Mouse (Mus musculus): ENCODE data around the gene Plekha7. TPM values are rescaled to one million over a fixed set of nuclear protein-coding genes. Genes with fewer than 3 reads are reported as not detected.

Gene Plekha7
- polyA plus RNA-seq, 1 experiment from 2014 or later, result 6.5 TPM

DNA sequence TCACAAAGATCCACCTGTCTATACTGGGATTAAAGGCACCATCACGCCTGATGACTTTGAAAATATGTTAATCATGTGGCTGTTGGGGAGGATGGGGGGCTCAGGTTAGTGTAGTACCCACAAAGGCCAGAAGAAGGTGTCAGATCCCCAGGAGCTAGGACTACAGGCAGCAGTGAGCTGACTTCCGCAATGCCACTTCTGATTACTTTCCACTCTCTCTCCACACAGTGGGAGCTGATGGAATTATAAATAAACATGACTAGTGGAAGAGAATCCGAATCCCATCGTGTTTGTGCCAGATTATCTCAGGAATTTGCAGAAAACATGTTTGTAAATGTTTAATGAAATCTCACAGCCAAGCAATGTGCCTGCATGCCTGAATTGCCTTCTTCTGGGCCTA, 46.1 kb downstream of the Plekha7 start:
- Histone ChIP-seq H3K9me3 (no peaks in the 10 kb centered on the region), H3K4me1 (replicated peaks) (peaks cover 19% of the 10 kb centered on the region), H3K27ac (no peak overlapping the region), H3K27me3 (no peaks in the 10 kb centered on the region), H3K4me3 (no peak overlapping the region), H3K36me3 (no peaks in the 10 kb centered on the region), H3K4me2 (no peak overlapping the region), H3K9ac (0 out of 2 replicates have a peak overlapping the region, but pooled peaks have one; percentile 5)
- WGBS, result 41% methylated on average over 4 of the region's 4 CpGs
- ATAC-seq (ENCODE audit: low FRiP score), result peak; percentile 54; the same call in 1 of the 2 replicates

DNA sequence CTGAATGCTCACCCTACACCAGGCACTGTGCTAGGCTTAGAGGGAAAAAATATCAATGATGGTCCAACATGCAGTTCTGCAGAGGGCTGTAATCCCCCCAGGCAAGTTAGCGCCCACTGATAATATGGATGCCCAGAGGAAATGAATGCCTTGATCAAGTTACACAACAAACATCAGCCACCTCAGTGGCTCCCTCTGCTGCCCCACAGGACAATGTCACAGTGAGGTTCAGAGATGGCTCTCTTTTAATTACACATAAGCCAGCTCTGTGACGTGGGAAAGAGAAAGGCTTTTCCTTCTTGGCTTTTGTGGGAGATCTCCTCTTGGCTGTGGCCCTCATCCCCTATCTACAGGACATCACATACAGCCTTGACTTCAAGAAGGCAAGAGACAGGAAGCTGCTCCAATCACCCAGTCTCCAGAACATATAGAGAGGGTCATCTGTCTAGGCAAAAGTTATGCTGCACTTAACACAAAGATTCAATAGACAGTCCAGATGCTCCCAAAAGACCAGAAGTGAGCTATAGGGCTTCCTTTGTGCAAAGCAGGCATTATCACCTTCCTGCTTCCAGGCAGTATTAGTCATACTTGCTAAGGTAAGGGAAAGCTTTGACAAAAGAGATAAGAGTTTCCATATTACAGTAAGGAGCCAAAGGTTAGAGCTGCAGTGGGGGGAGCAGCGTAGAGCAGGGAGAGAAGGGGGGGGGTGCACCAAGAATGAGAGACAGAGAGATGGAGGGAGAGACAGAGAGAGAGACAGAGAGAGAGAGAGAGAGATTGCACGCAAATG, 47.2 kb downstream of the Plekha7 start:
- Histone ChIP-seq H3K27ac (no peak overlapping the region), H3K27me3 (no peaks in the 10 kb centered on the region), H3K4me1 (replicated peaks) (peaks cover 19% of the 10 kb centered on the region), H3K9ac (no peak overlapping the region), H3K4me3 (no peak overlapping the region), H3K4me2 (no peak overlapping the region), H3K9me3 (no peaks in the 10 kb centered on the region), H3K36me3 (no peaks in the 10 kb centered on the region)
- WGBS, result 80% methylated on average over 4 of the region's 4 CpGs
- no peak for ATAC-seq (ENCODE audit: low FRiP score)

DNA sequence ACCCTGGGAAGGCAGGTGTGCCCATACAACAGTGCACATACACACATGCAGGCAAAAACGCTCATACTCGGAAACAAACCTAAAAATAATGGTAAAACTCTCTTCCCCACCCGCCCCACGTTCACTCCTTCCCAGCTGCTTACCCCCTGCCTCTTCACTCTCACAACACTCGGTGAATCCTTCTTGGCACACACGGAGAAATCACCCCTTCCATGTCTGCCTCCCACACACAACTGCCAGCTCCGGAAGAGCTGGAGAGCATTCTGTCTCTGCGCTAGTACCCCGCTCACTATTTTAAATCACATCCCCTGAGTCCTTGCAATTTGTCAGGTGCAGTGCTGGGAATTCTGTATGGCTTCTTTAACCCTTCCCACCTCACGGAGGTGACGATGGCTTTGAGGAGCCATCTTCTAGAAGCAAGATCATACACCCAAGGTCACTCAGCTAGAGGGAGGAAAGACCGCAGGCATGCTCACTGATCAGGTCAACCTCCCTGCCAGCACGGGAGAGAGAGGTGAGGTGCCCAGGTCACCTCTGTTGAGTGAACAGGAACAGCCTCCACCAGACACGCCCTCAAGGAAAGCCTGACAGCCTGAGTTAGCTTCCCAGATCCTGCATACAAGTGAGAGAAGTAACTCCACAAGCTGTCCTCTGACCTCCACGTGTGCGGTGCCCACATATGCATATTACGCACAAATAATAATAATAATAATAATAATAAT, 49.6 kb downstream of the Plekha7 start:
- 85% methylated on average over 17 of the region's 17 CpGs for WGBS
- no peaks in the 10 kb centered on the region for H3K36me3 ChIP-seq
- H3K4me1 ChIP-seq (replicated peaks), result peaks cover 16% of the 10 kb centered on the region
- no peaks in the 10 kb centered on the region for H3K9me3 ChIP-seq
- ATAC-seq (ENCODE audit: low FRiP score), result no peak
- H3K27ac ChIP-seq, result no peak overlapping the region
- H3K4me3 ChIP-seq, result no peak overlapping the region
- H3K9ac ChIP-seq, result no peak overlapping the region
- H3K27me3 ChIP-seq, result no peaks in the 10 kb centered on the region
- H3K4me2 ChIP-seq, result no peak overlapping the region

DNA sequence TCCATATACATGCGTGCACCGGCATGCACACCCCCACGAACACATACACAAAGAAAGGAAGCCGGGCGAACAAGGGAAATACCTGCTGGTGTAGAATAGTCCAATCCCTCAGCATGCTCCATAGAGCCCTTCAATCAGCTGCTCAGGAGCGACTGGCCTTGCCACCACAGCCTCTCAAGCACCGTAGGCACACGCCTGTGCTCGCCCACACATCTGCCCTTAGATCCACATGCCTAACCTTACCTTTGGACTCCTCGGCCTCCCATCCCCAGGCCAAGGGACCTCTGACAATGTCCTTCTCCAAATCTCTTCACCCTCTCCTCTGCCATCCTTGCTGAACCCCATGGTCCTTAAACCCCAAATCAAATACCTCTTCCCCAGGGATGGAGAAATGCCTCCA, 50.2 kb downstream of the Plekha7 start:
- Histone ChIP-seq H3K27me3 (no peaks in the 10 kb centered on the region), H3K36me3 (no peaks in the 10 kb centered on the region), H3K4me1 (replicated peaks) (peaks cover 10% of the 10 kb centered on the region; the same call in 1 of the 2 replicates), H3K4me2 (no peak overlapping the region), H3K9me3 (no peaks in the 10 kb centered on the region), H3K9ac (no peak overlapping the region), H3K4me3 (no peak overlapping the region), H3K27ac (no peak overlapping the region)
- no peak for ATAC-seq (ENCODE audit: low FRiP score)
- WGBS, result 94% methylated on average over 10 of the region's 10 CpGs

DNA sequence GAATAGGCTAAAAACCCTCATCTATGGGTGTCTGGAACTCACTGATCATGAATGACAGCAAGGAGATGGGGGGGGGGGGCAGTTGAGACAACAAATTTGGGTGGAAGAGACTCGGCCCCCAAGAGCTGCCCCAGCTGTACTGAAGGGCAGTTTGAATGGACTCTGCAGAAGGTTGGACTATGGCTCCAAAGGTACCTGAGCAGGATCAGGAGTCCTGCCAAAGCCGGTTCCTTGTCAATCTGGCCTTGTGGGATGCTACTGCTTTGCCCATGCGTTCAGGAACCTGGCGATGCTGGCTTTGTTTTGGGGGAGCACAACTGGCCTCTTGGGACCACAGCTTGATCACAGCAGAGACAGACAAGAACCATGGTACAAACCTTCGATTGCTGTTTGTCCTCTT, 52.5 kb downstream of the Plekha7 start:
- no peak overlapping the region for H3K4me2 ChIP-seq
- no peak for ATAC-seq (ENCODE audit: low FRiP score)
- 93% methylated on average over 5 of the region's 5 CpGs for WGBS

DNA sequence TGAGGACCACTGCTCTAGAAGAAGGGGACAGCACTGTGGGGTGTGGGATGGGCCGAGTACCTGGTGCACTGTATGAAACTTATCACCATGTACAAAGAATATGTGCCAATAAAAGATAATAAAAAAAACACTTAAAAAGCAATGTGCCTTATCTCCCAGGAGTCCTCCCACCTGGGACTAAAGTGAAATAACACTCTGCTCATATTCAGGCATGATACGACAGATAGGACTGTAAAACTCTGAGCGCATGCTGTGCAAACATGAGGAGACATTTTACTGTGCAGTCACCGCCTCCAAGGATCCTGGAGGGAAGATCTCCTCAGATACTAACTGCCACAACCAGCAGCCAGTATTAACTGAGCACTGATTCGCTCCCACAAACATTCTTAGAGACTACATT, 53.5 kb downstream of the Plekha7 start:
- Histone ChIP-seq H3K9ac (no peak overlapping the region), H3K9me3 (no peaks in the 10 kb centered on the region), H3K4me3 (no peak overlapping the region), H3K27ac (no peak overlapping the region), H3K4me1 (replicated peaks) (no peaks in the 10 kb centered on the region), H3K4me2 (no peak overlapping the region), H3K36me3 (no peaks in the 10 kb centered on the region), H3K27me3 (no peaks in the 10 kb centered on the region)
- ATAC-seq (ENCODE audit: low FRiP score), result no peak
- 89% methylated on average over 5 of the region's 5 CpGs for WGBS

More for the DNA sequence above, 52.5 kb downstream of the Plekha7 start:
- Histone ChIP-seq H3K4me1 (replicated peaks) (no peaks in the 10 kb centered on the region), H3K4me3 (no peak overlapping the region), H3K27me3 (no peaks in the 10 kb centered on the region), H3K9ac (no peak overlapping the region), H3K36me3 (no peaks in the 10 kb centered on the region), H3K9me3 (no peaks in the 10 kb centered on the region), H3K27ac (no peak overlapping the region)

DNA sequence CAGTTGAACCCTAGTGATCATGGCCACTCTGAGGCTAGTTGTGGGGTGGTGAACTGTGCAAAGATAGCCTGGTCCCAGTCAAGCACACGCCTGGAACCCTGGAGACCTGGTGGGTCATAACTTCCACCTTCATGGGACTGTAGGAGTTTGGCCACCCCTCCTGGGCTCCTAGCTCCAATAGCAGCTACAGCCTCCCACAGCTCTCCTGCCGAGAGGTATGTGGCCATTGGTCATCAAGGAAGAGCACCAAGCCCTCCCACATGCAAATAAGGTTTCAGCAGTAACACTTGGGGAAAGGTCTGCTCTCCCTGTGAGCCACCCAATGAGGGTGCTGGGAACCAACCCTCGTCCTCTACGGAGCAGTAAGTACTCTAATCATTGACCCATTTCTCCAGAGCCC, 55.7 kb downstream of the Plekha7 start:
- H3K27ac ChIP-seq, result no peak overlapping the region
- H3K9ac ChIP-seq, result no peak overlapping the region
- H3K4me1 ChIP-seq (replicated peaks), result no peaks in the 10 kb centered on the region
- no peak overlapping the region for H3K4me2 ChIP-seq
- no peak overlapping the region for H3K4me3 ChIP-seq
- WGBS, result 87% methylated on average over 4 of the region's 4 CpGs
- H3K27me3 ChIP-seq, result no peaks in the 10 kb centered on the region
- no peaks in the 10 kb centered on the region for H3K9me3 ChIP-seq
- no peaks in the 10 kb centered on the region for H3K36me3 ChIP-seq
- ATAC-seq (ENCODE audit: low FRiP score), result no peak

DNA sequence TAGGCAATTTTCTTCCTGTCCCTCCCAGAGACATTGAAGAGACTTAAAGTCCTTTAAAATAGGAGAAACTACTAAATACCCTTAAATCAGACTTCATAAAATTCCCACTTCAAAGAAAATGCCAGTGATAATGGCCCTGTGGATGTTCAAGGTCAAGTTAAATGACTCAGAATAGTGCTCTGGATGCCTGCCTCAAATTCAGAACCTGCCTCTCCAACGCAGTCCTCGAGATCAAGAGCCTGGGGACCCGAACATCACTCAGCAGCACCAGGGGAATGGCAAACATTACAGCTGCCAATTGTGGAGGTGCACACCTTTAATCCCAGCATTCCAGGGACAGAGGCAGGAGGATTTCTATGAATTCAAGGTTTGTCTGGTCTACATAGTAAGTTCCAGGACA, 56.7 kb downstream of the Plekha7 start:
- ATAC-seq (ENCODE audit: low FRiP score), result no peak

DNA sequence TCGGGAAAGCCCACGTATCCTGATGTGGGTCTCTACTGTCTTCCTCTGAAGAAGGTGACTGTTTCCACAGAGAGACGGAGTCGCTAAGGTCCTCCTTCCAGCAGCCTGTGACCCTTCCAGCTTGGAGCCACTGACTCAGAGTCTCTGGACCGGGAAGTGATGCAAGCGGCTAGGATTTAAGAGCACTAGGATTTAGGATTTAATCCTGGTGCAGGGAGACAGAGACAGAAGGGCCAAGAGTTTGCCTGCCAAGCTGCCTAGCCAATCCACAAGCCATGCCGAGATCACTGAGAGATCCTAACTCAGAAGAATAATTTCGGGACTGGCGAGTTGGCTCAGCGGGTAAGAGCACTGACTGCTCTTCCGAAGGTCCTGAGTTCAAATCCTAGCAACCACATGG, 59.6 kb downstream of the Plekha7 start:
- no peaks in the 10 kb centered on the region for H3K36me3 ChIP-seq
- no peaks in the 10 kb centered on the region for H3K9me3 ChIP-seq
- ATAC-seq (ENCODE audit: low FRiP score), result no peak
- 98% methylated on average over 11 of the region's 11 CpGs for WGBS
- no peak overlapping the region for H3K4me3 ChIP-seq
- peaks cover 20% of the 10 kb centered on the region for H3K4me1 ChIP-seq (replicated peaks)
- no peak overlapping the region for H3K9ac ChIP-seq
- no peak overlapping the region for H3K27ac ChIP-seq
- H3K27me3 ChIP-seq, result no peaks in the 10 kb centered on the region
- H3K4me2 ChIP-seq, result no peak overlapping the region

More for the DNA sequence above, 56.7 kb downstream of the Plekha7 start:
- Histone ChIP-seq H3K4me2 (no peak overlapping the region), H3K36me3 (no peaks in the 10 kb centered on the region), H3K27me3 (no peaks in the 10 kb centered on the region), H3K27ac (no peak overlapping the region), H3K9ac (no peak overlapping the region), H3K4me3 (no peak overlapping the region), H3K4me1 (replicated peaks) (peaks cover 8% of the 10 kb centered on the region), H3K9me3 (no peaks in the 10 kb centered on the region)
- WGBS, result 85% methylated on average over 3 of the region's 3 CpGs

DNA sequence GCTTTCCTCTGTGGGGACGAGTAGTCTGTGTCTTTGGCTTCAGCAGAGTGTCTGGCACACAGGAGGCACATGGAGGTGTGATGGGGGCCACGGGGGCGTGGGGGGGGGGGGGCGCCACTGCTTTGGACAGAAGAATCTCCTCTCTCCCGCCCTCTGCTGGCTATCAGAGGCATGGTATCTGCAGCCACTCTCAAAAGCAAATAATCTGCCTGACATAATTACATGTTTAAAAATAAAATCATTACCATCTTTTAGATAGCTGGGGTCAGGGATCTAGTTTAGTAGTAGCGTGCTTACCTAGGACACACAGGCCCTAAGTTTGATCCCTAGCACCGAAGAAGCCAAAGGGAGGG, 60.8 kb downstream of the Plekha7 start:
- WGBS, result 14% methylated on average over 7 of the region's 7 CpGs
- no peaks in the 10 kb centered on the region for H3K9me3 ChIP-seq
- ATAC-seq (ENCODE audit: low FRiP score), result no peak

DNA sequence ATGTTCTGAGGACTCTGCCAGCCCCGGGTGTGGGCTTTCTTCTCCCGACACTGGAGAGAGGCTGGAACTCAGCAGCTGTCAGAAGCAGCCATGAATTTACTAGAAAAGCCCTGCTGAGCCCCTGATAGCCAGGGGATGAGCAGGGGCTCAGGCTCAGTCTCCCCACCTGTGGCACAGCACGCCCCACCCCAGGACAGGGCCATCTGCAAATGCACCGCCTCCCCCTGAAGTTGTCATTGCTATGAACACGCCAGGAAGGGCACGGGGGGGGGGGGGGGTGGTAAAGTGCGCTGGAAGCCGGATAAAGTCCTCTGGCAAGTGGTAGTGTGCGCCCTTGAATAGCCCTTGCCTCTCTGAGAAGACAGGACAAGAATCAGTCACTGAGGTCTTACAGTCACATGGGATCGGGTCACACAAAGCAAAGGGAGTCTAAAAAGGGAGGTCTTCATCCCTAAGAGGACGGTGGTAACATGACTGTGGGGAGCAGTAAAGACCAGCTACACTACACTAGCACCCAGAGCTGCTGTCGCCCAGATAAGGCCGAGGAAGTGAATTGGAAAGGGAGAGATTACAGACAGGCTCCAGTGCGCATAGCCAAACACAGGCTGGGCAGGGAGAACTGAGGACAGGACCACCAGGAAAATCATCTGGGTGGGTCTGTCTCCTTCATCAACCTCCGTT, 61.3 kb downstream of the Plekha7 start:
- Histone ChIP-seq H3K9me3 (no peaks in the 10 kb centered on the region), H3K4me3 (peak overlapping the region; percentile 1; the same call in 1 of the 2 replicates), H3K27me3 (no peaks in the 10 kb centered on the region), H3K4me1 (replicated peaks) (peaks cover 21% of the 10 kb centered on the region), H3K27ac (no peak overlapping the region), H3K36me3 (no peaks in the 10 kb centered on the region), H3K4me2 (peak overlapping the region; percentile 31), H3K9ac (no peak overlapping the region)
- WGBS, result 26% methylated on average over 15 of the region's 15 CpGs
- peak; percentile 46; the same call in 1 of the 2 replicates for ATAC-seq (ENCODE audit: low FRiP score)

More for the DNA sequence above, 60.8 kb downstream of the Plekha7 start:
- H3K9ac ChIP-seq, result no peak overlapping the region
- peaks cover 20% of the 10 kb centered on the region for H3K4me1 ChIP-seq (replicated peaks)
- peak overlapping the region; percentile 31 for H3K4me2 ChIP-seq
- H3K27me3 ChIP-seq, result no peaks in the 10 kb centered on the region
- no peaks in the 10 kb centered on the region for H3K36me3 ChIP-seq
- H3K4me3 ChIP-seq, result no peak overlapping the region
- H3K27ac ChIP-seq, result no peak overlapping the region

Data from hindbrain, embryonic 13.5 days (tissue).